Mouse (Mus musculus): ENCODE measurements around the gene Got1. TPM values are rescaled to one million over a fixed set of nuclear protein-coding genes. Genes with fewer than 3 reads are reported as not detected.

The Got1 gene
- polyA plus RNA-seq, 1 experiment from 2014 or later: 54.9 TPM

DNA sequence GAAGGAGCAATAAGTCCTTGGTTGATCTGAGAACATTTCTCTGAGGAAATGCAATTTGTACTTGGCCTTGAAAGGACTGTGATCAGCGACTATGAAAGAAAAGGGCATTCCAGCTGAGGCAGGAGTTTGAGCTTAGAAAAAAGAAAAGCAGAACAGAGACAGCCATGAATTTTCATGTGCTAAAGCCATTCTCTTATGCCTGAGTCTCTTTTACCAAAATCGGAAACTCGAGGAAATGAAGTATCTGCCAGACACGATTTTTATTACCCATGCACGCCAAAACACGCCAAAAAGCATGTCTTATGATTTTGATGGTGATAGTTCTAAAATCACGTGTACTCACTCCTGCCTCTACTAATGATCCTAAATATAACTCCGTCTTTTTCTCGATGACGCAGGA, 72.8 kb downstream of the Got1 start:
- Histone ChIP-seq H3K36me3 (no peaks in the 10 kb centered on the region), H3K27ac (no peak overlapping the region), H3K9ac (no peak overlapping the region), H3K4me1 (no peaks in the 10 kb centered on the region), H3K4me2 (replicated peaks) (no peak overlapping the region), H3K27me3 (no peaks in the 10 kb centered on the region), H3K9me3 (replicated peaks) (no peaks in the 10 kb centered on the region), H3K4me3 (no peak overlapping the region)
- ATAC-seq (ENCODE audit: low FRiP score): no peak
- WGBS: 88% methylated on average over 10 of the region's 10 CpGs

Other genes starting within 250 kb of the Got1 start
- gene Hpse2, start 136.2 kb downstream of the Got1 start, polyA plus RNA-seq (2016; fragmentation: Nextera tagmentation; extraction: Ambion mirVana): 1.3 and 1.6 TPM in 2 replicates
- 0.66 and 0.67 TPM in 2 replicates for gene Cnnm1, start 84.2 kb downstream of the Got1 start, polyA plus RNA-seq (2016; fragmentation: Nextera tagmentation; extraction: Ambion mirVana)
- 0.21 and 0.22 TPM in 2 replicates for gene Nkx2-3, start 87.7 kb upstream of the Got1 start, polyA plus RNA-seq (2016; fragmentation: Nextera tagmentation; extraction: Ambion mirVana)
- 17.0 and 17.4 TPM in 2 replicates for gene Slc25a28, start 150.3 kb upstream of the Got1 start, polyA plus RNA-seq (2016; fragmentation: Nextera tagmentation; extraction: Ambion mirVana)
- 10.5 and 12.5 TPM in 2 replicates for gene Entpd7, start 165.1 kb upstream of the Got1 start, polyA plus RNA-seq (2016; fragmentation: Nextera tagmentation; extraction: Ambion mirVana)
- gene Cutc, start 228.4 kb upstream of the Got1 start, polyA plus RNA-seq (2016; fragmentation: Nextera tagmentation; extraction: Ambion mirVana): 10.1 and 11.1 TPM in 2 replicates
- 12.0 and 13.7 TPM in 2 replicates for gene Cox15, start 228.4 kb upstream of the Got1 start, polyA plus RNA-seq (2016; fragmentation: Nextera tagmentation; extraction: Ambion mirVana)